Mouse (Mus musculus): ENCODE results near the gene Sem1. TPM values are rescaled to one million over a fixed set of nuclear protein-coding genes. Genes with fewer than 3 reads are reported as not detected.

Gene Sem1
- polyA plus RNA-seq, 1 experiment = 62.3 TPM

DNA sequence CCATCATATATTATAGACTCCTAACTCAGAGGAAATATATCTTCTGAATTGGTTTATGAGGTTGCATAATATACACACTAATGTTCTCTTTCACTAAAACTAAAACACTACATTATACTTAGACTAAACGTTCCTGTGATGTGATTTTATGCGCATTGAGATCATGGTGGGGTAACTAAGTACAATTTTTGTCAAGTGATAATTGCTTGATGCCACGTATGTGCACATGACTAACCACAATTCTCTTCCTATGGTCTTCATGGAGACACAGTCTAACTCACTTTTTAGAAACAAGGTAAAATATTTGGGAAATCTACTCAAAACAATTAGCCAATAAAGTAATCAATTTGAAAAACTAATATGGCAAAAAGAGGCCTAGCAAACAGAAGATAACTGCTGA is 1.2 kb downstream of the Sem1 start:
- no peak for DNase-seq
- peaks cover 3% of the 10 kb centered on the region; the same call in 1 of the 2 replicates for H3K4me1 ChIP-seq (ENCODE audit: control insufficient read depth, insufficient read depth, low read length)
- no peak overlapping the region for H3K27ac ChIP-seq (ENCODE audit: insufficient read depth, low read length)
- TF ChIP-seq CTCF (IDR thresholded peaks at IDR 0.05; ENCODE audit: borderline replicate concordance, insufficient read depth, low read depth, low read length) = no peak
- TF ChIP-seq POLR2A (IDR thresholded peaks at IDR 0.05; ENCODE audit: borderline replicate concordance, insufficient read depth, low read length) = no peak
- no peaks in the 10 kb centered on the region; the same call in 1 of the 2 replicates for H3K27me3 ChIP-seq (ENCODE audit: control insufficient read depth, insufficient read depth, low read length)
- peak overlapping the region; percentile 91 for H3K4me3 ChIP-seq (replicated peaks; ENCODE audit: insufficient read depth, low read depth, low read length)
- WGBS = 51% methylated on average over 3 of the region's 3 CpGs

- WGBS = 87% methylated on average over 4 of the region's 4 CpGs
- no peaks in the 10 kb centered on the region; the same call in 1 of the 2 replicates for H3K27me3 ChIP-seq (ENCODE audit: control insufficient read depth, insufficient read depth, low read length)
- TF ChIP-seq CTCF (IDR thresholded peaks at IDR 0.05; ENCODE audit: borderline replicate concordance, insufficient read depth, low read depth, low read length) = no peak
- TF ChIP-seq POLR2A (IDR thresholded peaks at IDR 0.05; ENCODE audit: borderline replicate concordance, insufficient read depth, low read length) = no peak
- H3K4me3 ChIP-seq (replicated peaks; ENCODE audit: insufficient read depth, low read depth, low read length) = no peak overlapping the region
- no peak for DNase-seq
- no peak overlapping the region for H3K27ac ChIP-seq (ENCODE audit: insufficient read depth, low read length)
- peaks cover 3% of the 10 kb centered on the region; the same call in 1 of the 2 replicates for H3K4me1 ChIP-seq (ENCODE audit: control insufficient read depth, insufficient read depth, low read length)
These were observed 2.7 kb downstream of the Sem1 start for GRCm38 (mm10) chr6:6575796-6576195.

- 30% methylated on average over 3 of the region's 3 CpGs for WGBS
- DNase-seq = peak; percentile 63 to 77
- Histone ChIP-seq H3K4me3 (replicated peaks; ENCODE audit: insufficient read depth, low read depth, low read length) (no peak overlapping the region), H3K4me1 (ENCODE audit: control insufficient read depth, insufficient read depth, low read length) (peaks cover 7% of the 10 kb centered on the region; the same call in 1 of the 2 replicates), H3K27ac (ENCODE audit: insufficient read depth, low read length) (no peak overlapping the region), H3K27me3 (ENCODE audit: control insufficient read depth, insufficient read depth, low read length) (no peaks in the 10 kb centered on the region)
- TF ChIP-seq POLR2A (IDR thresholded peaks at IDR 0.05; ENCODE audit: borderline replicate concordance, insufficient read depth, low read length) = no peak
- no peak for TF ChIP-seq CTCF (IDR thresholded peaks at IDR 0.05; ENCODE audit: borderline replicate concordance, insufficient read depth, low read depth, low read length)
These were observed 10.0 kb downstream of the Sem1 start for GRCm38 (mm10) chr6:6568436-6568835.

GRCm38 (mm10) chr6:6563691-6564090 is 14.8 kb downstream of the Sem1 start:
- Histone ChIP-seq H3K4me3 (replicated peaks; ENCODE audit: insufficient read depth, low read depth, low read length) (no peak overlapping the region), H3K27me3 (ENCODE audit: control insufficient read depth, insufficient read depth, low read length) (no peaks in the 10 kb centered on the region), H3K27ac (ENCODE audit: insufficient read depth, low read length) (no peak overlapping the region), H3K4me1 (ENCODE audit: control insufficient read depth, insufficient read depth, low read length) (peaks cover 13% of the 10 kb centered on the region)
- DNase-seq = peak; percentile 48 to 53
- WGBS = 23% methylated on average over 5 of the region's 5 CpGs
- TF ChIP-seq CTCF (IDR thresholded peaks at IDR 0.05; ENCODE audit: borderline replicate concordance, insufficient read depth, low read depth, low read length) = no peak
- no peak for TF ChIP-seq POLR2A (IDR thresholded peaks at IDR 0.05; ENCODE audit: borderline replicate concordance, insufficient read depth, low read length)

GRCm38 (mm10) chr6:6562716-6563115 is 15.7 kb downstream of the Sem1 start:
- DNase-seq = no peak

GRCm38 (mm10) chr6:6557647-6558046 is 20.8 kb downstream of the Sem1 start:
- TF ChIP-seq CTCF (IDR thresholded peaks at IDR 0.05; ENCODE audit: borderline replicate concordance, insufficient read depth, low read depth, low read length) (no peak), POLR2A (IDR thresholded peaks at IDR 0.05; ENCODE audit: borderline replicate concordance, insufficient read depth, low read length) (no peak)
- WGBS = 96% methylated on average over 1 of the region's 1 CpGs
- no peaks in the 10 kb centered on the region for H3K27me3 ChIP-seq (ENCODE audit: control insufficient read depth, insufficient read depth, low read length)
- no peak overlapping the region for H3K27ac ChIP-seq (ENCODE audit: insufficient read depth, low read length)
- peaks cover 7% of the 10 kb centered on the region for H3K4me1 ChIP-seq (ENCODE audit: control insufficient read depth, insufficient read depth, low read length)
- DNase-seq = no peak
- H3K4me3 ChIP-seq (replicated peaks; ENCODE audit: insufficient read depth, low read depth, low read length) = no peak overlapping the region

More at GRCm38 (mm10) chr6:6562716-6563115, 15.7 kb downstream of the Sem1 start:
- 53% methylated on average over 5 of the region's 5 CpGs for WGBS
- Histone ChIP-seq H3K27ac (ENCODE audit: insufficient read depth, low read length) (no peak overlapping the region), H3K4me3 (replicated peaks; ENCODE audit: insufficient read depth, low read depth, low read length) (no peak overlapping the region), H3K4me1 (ENCODE audit: control insufficient read depth, insufficient read depth, low read length) (peaks cover 13% of the 10 kb centered on the region), H3K27me3 (ENCODE audit: control insufficient read depth, insufficient read depth, low read length) (no peaks in the 10 kb centered on the region)
- TF ChIP-seq POLR2A (IDR thresholded peaks at IDR 0.05; ENCODE audit: borderline replicate concordance, insufficient read depth, low read length) (no peak), CTCF (IDR thresholded peaks at IDR 0.05; ENCODE audit: borderline replicate concordance, insufficient read depth, low read depth, low read length) (no peak)

DNA sequence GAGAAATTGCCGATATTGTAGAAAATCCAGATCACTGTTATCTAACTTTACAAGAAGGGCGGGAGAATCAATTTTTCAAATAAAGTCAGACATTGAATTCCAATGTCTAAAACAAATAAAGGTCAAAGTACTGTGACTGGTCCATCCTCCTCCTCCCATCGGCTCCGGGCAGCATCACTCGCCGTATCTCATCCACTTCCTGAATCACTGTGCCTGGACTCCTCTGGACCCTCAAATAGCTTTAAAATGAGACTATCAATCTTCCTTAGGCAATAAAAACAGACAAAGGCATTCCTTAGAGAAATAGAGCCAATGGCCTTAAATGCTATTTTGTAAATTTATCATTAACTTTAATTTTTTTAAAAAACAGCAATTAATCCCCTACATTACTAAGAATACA is 26.5 kb downstream of the Sem1 start:
- no peak overlapping the region for H3K4me3 ChIP-seq (replicated peaks; ENCODE audit: insufficient read depth, low read depth, low read length)
- TF ChIP-seq POLR2A (IDR thresholded peaks at IDR 0.05; ENCODE audit: borderline replicate concordance, insufficient read depth, low read length) = no peak
- DNase-seq = no peak
- H3K4me1 ChIP-seq (ENCODE audit: control insufficient read depth, insufficient read depth, low read length) = no peaks in the 10 kb centered on the region
- 99% methylated on average over 6 of the region's 6 CpGs for WGBS
- H3K27me3 ChIP-seq (ENCODE audit: control insufficient read depth, insufficient read depth, low read length) = no peaks in the 10 kb centered on the region
- no peak overlapping the region for H3K27ac ChIP-seq (ENCODE audit: insufficient read depth, low read length)

DNA sequence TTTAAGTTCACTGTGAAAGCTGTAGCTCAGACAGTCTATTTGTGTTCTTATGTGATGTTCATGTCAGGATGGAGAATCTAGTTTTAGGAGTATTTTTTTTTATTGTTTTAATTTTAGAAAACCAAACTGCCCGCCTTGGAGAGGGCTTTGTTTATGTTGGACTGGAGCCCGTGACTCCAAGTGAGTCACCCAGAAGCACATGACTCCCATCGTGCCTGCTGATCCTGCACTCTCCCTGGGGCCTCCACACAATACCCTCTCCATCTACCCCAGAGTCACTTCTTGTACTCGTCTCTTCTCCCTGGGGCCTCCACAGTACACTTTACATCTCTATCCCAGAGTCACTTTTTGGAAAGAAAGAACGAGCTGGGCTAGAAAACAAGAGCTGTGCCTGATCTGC is 30.5 kb downstream of the Sem1 start:
- no peaks in the 10 kb centered on the region for H3K27me3 ChIP-seq (ENCODE audit: control insufficient read depth, insufficient read depth, low read length)

More for the DNA sequence above, 30.5 kb downstream of the Sem1 start:
- TF ChIP-seq CTCF (IDR thresholded peaks at IDR 0.05; ENCODE audit: borderline replicate concordance, insufficient read depth, low read depth, low read length) (no peak), POLR2A (IDR thresholded peaks at IDR 0.05; ENCODE audit: borderline replicate concordance, insufficient read depth, low read length) (no peak)
- DNase-seq = no peak
- Histone ChIP-seq H3K4me3 (replicated peaks; ENCODE audit: insufficient read depth, low read depth, low read length) (no peak overlapping the region), H3K27ac (ENCODE audit: insufficient read depth, low read length) (no peak overlapping the region), H3K4me1 (ENCODE audit: control insufficient read depth, insufficient read depth, low read length) (no peaks in the 10 kb centered on the region)
- WGBS = 42% methylated on average over 5 of the region's 5 CpGs

All from cerebellum, adult 2 months (tissue).